In the genomic region with DNA sequence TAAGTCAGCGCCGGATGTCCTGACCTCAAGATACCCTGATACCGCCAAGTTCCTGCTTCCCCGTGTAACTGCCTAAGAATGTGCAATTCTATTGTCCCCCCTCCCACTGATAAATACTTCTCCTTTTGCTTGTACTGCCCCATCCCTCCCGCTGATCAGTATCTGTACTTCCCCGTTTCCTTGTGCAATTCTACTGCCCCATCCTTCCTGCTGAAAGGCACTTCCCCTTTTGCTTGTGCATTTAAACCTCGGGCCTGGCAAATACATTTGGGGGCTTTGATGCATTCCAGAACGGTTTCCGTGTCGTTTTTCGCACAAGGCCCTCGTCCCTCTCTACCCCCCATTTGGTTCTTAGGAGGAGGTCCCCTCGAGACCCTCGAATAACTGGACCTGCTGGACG, we compare ENCODE assay signal across 3 mouse cellular contexts. TPM values are rescaled to one million over a fixed set of nuclear protein-coding genes. Genes with fewer than 3 reads are reported as not detected.
"Had no signal": no experiment of that assay in that cellular context is flagged by ENCODE, and none has a peak within 500 bp of the region (broad histone marks: within the 10 kb centered on the region; RNA-seq: fewer than 3 reads in every experiment).

No protein-coding gene starts in this region.

RNA-seq across cellular contexts. Expression of a gene that starts 24.1 kb away (rescaled TPM):
- total RNA-seq: common myeloid progenitor, adult 5-6 weeks; granulocyte monocyte progenitor cell, adult 5-6 weeks had no signal
- polyA plus RNA-seq: erythroblast, embryonic 14.5 days had no signal
